Mouse (Mus musculus) thymus, postnatal 10 days (tissue): ENCODE measurements around the gene Itga6.

Experiments
- DNase-seq, 2 experiments: peaks; one replicate each; pipeline ENCODE4 v3.0.0; 2021; ENCODE audit warnings: low spot score in 2 of 2

Itga6 gene

GRCm38 (mm10) chr2:71734792-71735392, 10.5 kb upstream of the Itga6 start:
- no peak for DNase-seq

GRCm38 (mm10) chr2:71735541-71736159, 9.8 kb upstream of the Itga6 start:
- no peak for DNase-seq

GRCm38 (mm10) chr2:71736213-71736612, 9.2 kb upstream of the Itga6 start:
- no peak for DNase-seq

- DNase-seq = no peak
These were observed 6.1 kb upstream of the Itga6 start for GRCm38 (mm10) chr2:71739173-71739860.

GRCm38 (mm10) chr2:71742557-71742956, 2.9 kb upstream of the Itga6 start:
- no peak for DNase-seq

GRCm38 (mm10) chr2:71743377-71743776, 2.0 kb upstream of the Itga6 start:
- no peak for DNase-seq

- DNase-seq = no peak
These were observed 1.1 kb upstream of the Itga6 start for GRCm38 (mm10) chr2:71744320-71744719.

GRCm38 (mm10) chr2:71744861-71745507, 432 bp upstream of the Itga6 start:
- DNase-seq = no peak

- no peak for DNase-seq
These were observed 3.0 kb downstream of the Itga6 start for GRCm38 (mm10) chr2:71748451-71748850.

- no peak for DNase-seq
These were observed 4.1 kb downstream of the Itga6 start for GRCm38 (mm10) chr2:71749367-71750086.

- no peak for DNase-seq
These were observed 4.7 kb downstream of the Itga6 start for GRCm38 (mm10) chr2:71750087-71750453.

- DNase-seq = no peak
These were observed 5.9 kb downstream of the Itga6 start for GRCm38 (mm10) chr2:71751336-71751735.

- DNase-seq = no peak
These were observed 6.4 kb downstream of the Itga6 start for GRCm38 (mm10) chr2:71751863-71752262.

GRCm38 (mm10) chr2:71752383-71752782, 7.0 kb downstream of the Itga6 start:
- no peak for DNase-seq

- DNase-seq = no peak
These were observed 7.7 kb downstream of the Itga6 start for GRCm38 (mm10) chr2:71753161-71753560.

- no peak for DNase-seq
These were observed 10.3 kb downstream of the Itga6 start for GRCm38 (mm10) chr2:71755748-71756147.

GRCm38 (mm10) chr2:71757098-71757497, 11.7 kb downstream of the Itga6 start:
- DNase-seq = no peak

GRCm38 (mm10) chr2:71758591-71759531, 13.4 kb downstream of the Itga6 start:
- no peak for DNase-seq

GRCm38 (mm10) chr2:71760091-71760490, 14.7 kb downstream of the Itga6 start:
- DNase-seq = no peak

GRCm38 (mm10) chr2:71761081-71761480, 15.7 kb downstream of the Itga6 start:
- no peak for DNase-seq

- no peak for DNase-seq
These were observed 19.1 kb downstream of the Itga6 start for GRCm38 (mm10) chr2:71764525-71764924.
